Mouse (Mus musculus): ENCODE data around the gene Cdc42ep2. TPM values are rescaled to one million over a fixed set of nuclear protein-coding genes. Genes with fewer than 3 reads are reported as not detected.
"Not testable (repeated sequence)": the region's sequence is repeated elsewhere in the genome, so short reads cannot be mapped to it uniquely, and the experiment has no call there.

Cdc42ep2 gene
- total RNA-seq, 4 experiments from 2014 or later = 6.1 to 7.4 (median 6.4) TPM

- DNase-seq (ENCODE audit: low spot score in 2 of 2) = no peak
Measured at GRCm38 (mm10) chr19:5913007-5913719, 11.5 kb downstream of the Cdc42ep2 start, which contains the start of gene Dpf2. Gene Dpf2 (minus strand): TSS chr19:5913010.

GRCm38 (mm10) chr19:5912103-5913006, 12.3 kb downstream of the Cdc42ep2 start:
- peak; percentile 95 to 98 for DNase-seq (ENCODE audit: low spot score in 2 of 2)

- DNase-seq (ENCODE audit: low spot score in 2 of 2) = no peak
Measured at GRCm38 (mm10) chr19:5911430-5912102, 13.1 kb downstream of the Cdc42ep2 start.

GRCm38 (mm10) chr19:5910221-5910620, 14.4 kb downstream of the Cdc42ep2 start:
- DNase-seq (ENCODE audit: low spot score in 2 of 2) = no peak

GRCm38 (mm10) chr19:5907275-5907674, 17.3 kb downstream of the Cdc42ep2 start:
- no peak for DNase-seq (ENCODE audit: low spot score in 2 of 2)

GRCm38 (mm10) chr19:5894002-5894678, 30.5 kb downstream of the Cdc42ep2 start, which contains the start of gene Tigd3:
Gene Tigd3 (minus strand): TSS chr19:5894149.
- peak; percentile 90 to 93 for DNase-seq (ENCODE audit: low spot score in 2 of 2)

GRCm38 (mm10) chr19:5893282-5894001, 31.2 kb downstream of the Cdc42ep2 start:
- no peak for DNase-seq (ENCODE audit: low spot score in 2 of 2)

- DNase-seq (ENCODE audit: low spot score in 2 of 2) = no peak
Measured at GRCm38 (mm10) chr19:5892735-5893134, 31.9 kb downstream of the Cdc42ep2 start.

- DNase-seq (ENCODE audit: low spot score in 2 of 2) = no peak
Measured at GRCm38 (mm10) chr19:5892262-5892661, 32.4 kb downstream of the Cdc42ep2 start.

- no peak for DNase-seq (ENCODE audit: low spot score in 2 of 2)
Measured at GRCm38 (mm10) chr19:5891521-5892258, 32.9 kb downstream of the Cdc42ep2 start.

- no peak for DNase-seq (ENCODE audit: low spot score in 2 of 2)
Measured at GRCm38 (mm10) chr19:5889211-5889610, 35.4 kb downstream of the Cdc42ep2 start.

- DNase-seq (ENCODE audit: low spot score in 2 of 2) = no peak
Measured at GRCm38 (mm10) chr19:5887234-5887815, 37.3 kb downstream of the Cdc42ep2 start.

- no peak for DNase-seq (ENCODE audit: low spot score in 2 of 2)
Measured at GRCm38 (mm10) chr19:5885838-5886237, 38.8 kb downstream of the Cdc42ep2 start.

- no peak for DNase-seq (ENCODE audit: low spot score in 2 of 2)
Measured at GRCm38 (mm10) chr19:5883935-5884334, 40.7 kb downstream of the Cdc42ep2 start.

- not testable (repeated sequence) for DNase-seq (ENCODE audit: low spot score in 2 of 2)
Measured at GRCm38 (mm10) chr19:5882079-5882478, 42.5 kb downstream of the Cdc42ep2 start.

- DNase-seq (ENCODE audit: low spot score in 2 of 2) = no peak
Measured at GRCm38 (mm10) chr19:5881155-5881554, 43.5 kb downstream of the Cdc42ep2 start.

GRCm38 (mm10) chr19:5879735-5880134, 44.9 kb downstream of the Cdc42ep2 start:
- DNase-seq (ENCODE audit: low spot score in 2 of 2) = no peak

- DNase-seq (ENCODE audit: low spot score in 2 of 2) = no peak
Measured at GRCm38 (mm10) chr19:5878916-5879315, 45.7 kb downstream of the Cdc42ep2 start.

- no peak for DNase-seq (ENCODE audit: low spot score in 2 of 2)
Measured at GRCm38 (mm10) chr19:5878362-5878722, 46.3 kb downstream of the Cdc42ep2 start.
